Mouse (Mus musculus): ENCODE data around the gene Gstp1. TPM values are rescaled to one million over a fixed set of nuclear protein-coding genes. Genes with fewer than 3 reads are reported as not detected.
"Not testable (repeated sequence)": the region's sequence is repeated elsewhere in the genome, so short reads cannot be mapped to it uniquely, and the experiment has no call there.

Gene Gstp1
- polyA plus RNA-seq, 1 experiment, result 863 TPM

GRCm38 (mm10) chr19:4068717-4069410, 31.1 kb upstream of the Gstp1 start:
- TF ChIP-seq MYOD1 (IDR thresholded peaks at IDR 0.05; ENCODE audit: control insufficient read depth, insufficient read length, low read depth) (no peak), MAX (IDR thresholded peaks at IDR 0.05) (no peak), CTCF (IDR thresholded peaks at IDR 0.05; ENCODE audit: control insufficient read depth, insufficient read depth, insufficient read length) (no peak), USF1 (IDR thresholded peaks at IDR 0.05; ENCODE audit: low read depth) (no peak), CEBPB (IDR thresholded peaks at IDR 0.05; ENCODE audit: low read depth) (no peak), MYOG (IDR thresholded peaks at IDR 0.05; ENCODE audit: control insufficient read depth, extremely low read depth, insufficient read length) (no peak), FOSL1 (IDR thresholded peaks at IDR 0.05; ENCODE audit: insufficient read depth, low read length, poor library complexity, severe bottlenecking) (no peak)
- Histone ChIP-seq H3K36me3 (ENCODE audit: control insufficient read depth, insufficient read depth) (no peaks in the 10 kb centered on the region), H3ac (ENCODE audit: control insufficient read depth, insufficient read length, low read depth) (no peak overlapping the region), H3K4me3 (ENCODE audit: insufficient read depth, poor library complexity, severe bottlenecking) (no peak overlapping the region), H3K79me3 (ENCODE audit: low read depth) (no peaks in the 10 kb centered on the region), H3K27me3 (ENCODE audit: control insufficient read depth, insufficient read depth, insufficient read length) (no peaks in the 10 kb centered on the region), H3K79me2 (ENCODE audit: control insufficient read depth, insufficient read depth) (no peaks in the 10 kb centered on the region)

GRCm38 (mm10) chr19:4068242-4068641, 30.5 kb upstream of the Gstp1 start:
- H3K27me3 ChIP-seq (ENCODE audit: control insufficient read depth, insufficient read depth, insufficient read length); H3K36me3 ChIP-seq (ENCODE audit: control insufficient read depth, insufficient read depth); H3K79me3 ChIP-seq (ENCODE audit: low read depth); H3K79me2 ChIP-seq (ENCODE audit: control insufficient read depth, insufficient read depth); H3ac ChIP-seq (ENCODE audit: control insufficient read depth, insufficient read length, low read depth); H3K4me3 ChIP-seq (ENCODE audit: insufficient read depth, poor library complexity, severe bottlenecking): not testable (repeated sequence)

GRCm38 (mm10) chr19:4066877-4067276, 29.1 kb upstream of the Gstp1 start:
- H3K27me3 ChIP-seq (ENCODE audit: control insufficient read depth, insufficient read depth, insufficient read length), result no peaks in the 10 kb centered on the region
- H3ac ChIP-seq (ENCODE audit: control insufficient read depth, insufficient read length, low read depth), result no peak overlapping the region
- H3K79me2 ChIP-seq (ENCODE audit: control insufficient read depth, insufficient read depth), result no peaks in the 10 kb centered on the region
- no peaks in the 10 kb centered on the region for H3K36me3 ChIP-seq (ENCODE audit: control insufficient read depth, insufficient read depth)
- H3K4me3 ChIP-seq (ENCODE audit: insufficient read depth, poor library complexity, severe bottlenecking), result no peak overlapping the region
- no peaks in the 10 kb centered on the region for H3K79me3 ChIP-seq (ENCODE audit: low read depth)
- TF ChIP-seq FOSL1 (IDR thresholded peaks at IDR 0.05; ENCODE audit: insufficient read depth, low read length, poor library complexity, severe bottlenecking) (no peak), CTCF (IDR thresholded peaks at IDR 0.05; ENCODE audit: control insufficient read depth, insufficient read depth, insufficient read length) (no peak), MYOD1 (IDR thresholded peaks at IDR 0.05; ENCODE audit: control insufficient read depth, insufficient read length, low read depth) (no peak), USF1 (IDR thresholded peaks at IDR 0.05; ENCODE audit: low read depth) (no peak), MAX (IDR thresholded peaks at IDR 0.05) (no peak), MYOG (IDR thresholded peaks at IDR 0.05; ENCODE audit: control insufficient read depth, extremely low read depth, insufficient read length) (no peak), CEBPB (IDR thresholded peaks at IDR 0.05; ENCODE audit: low read depth) (no peak)

GRCm38 (mm10) chr19:4066280-4066679, 28.5 kb upstream of the Gstp1 start:
- no peaks in the 10 kb centered on the region for H3K36me3 ChIP-seq (ENCODE audit: control insufficient read depth, insufficient read depth)
- no peaks in the 10 kb centered on the region for H3K27me3 ChIP-seq (ENCODE audit: control insufficient read depth, insufficient read depth, insufficient read length)
- no peaks in the 10 kb centered on the region for H3K79me3 ChIP-seq (ENCODE audit: low read depth)
- H3K79me2 ChIP-seq (ENCODE audit: control insufficient read depth, insufficient read depth), result no peaks in the 10 kb centered on the region
- no peak overlapping the region for H3K4me3 ChIP-seq (ENCODE audit: insufficient read depth, poor library complexity, severe bottlenecking)
- H3ac ChIP-seq (ENCODE audit: control insufficient read depth, insufficient read length, low read depth), result no peak overlapping the region
- TF ChIP-seq MYOD1 (IDR thresholded peaks at IDR 0.05; ENCODE audit: control insufficient read depth, insufficient read length, low read depth), result no peak

GRCm38 (mm10) chr19:4064501-4064900, 26.7 kb upstream of the Gstp1 start:
- not testable (repeated sequence) for H3K36me3 ChIP-seq (ENCODE audit: control insufficient read depth, insufficient read depth); H3K79me2 ChIP-seq (ENCODE audit: control insufficient read depth, insufficient read depth); H3K4me3 ChIP-seq (ENCODE audit: insufficient read depth, poor library complexity, severe bottlenecking); H3K27me3 ChIP-seq (ENCODE audit: control insufficient read depth, insufficient read depth, insufficient read length); H3K79me3 ChIP-seq (ENCODE audit: low read depth); H3ac ChIP-seq (ENCODE audit: control insufficient read depth, insufficient read length, low read depth)

- H3K79me3 ChIP-seq (ENCODE audit: low read depth); H3K79me2 ChIP-seq (ENCODE audit: control insufficient read depth, insufficient read depth); H3ac ChIP-seq (ENCODE audit: control insufficient read depth, insufficient read length, low read depth); H3K36me3 ChIP-seq (ENCODE audit: control insufficient read depth, insufficient read depth); H3K4me3 ChIP-seq (ENCODE audit: insufficient read depth, poor library complexity, severe bottlenecking); H3K27me3 ChIP-seq (ENCODE audit: control insufficient read depth, insufficient read depth, insufficient read length): not testable (repeated sequence)
These were observed 25.6 kb upstream of the Gstp1 start for GRCm38 (mm10) chr19:4063357-4063756.

- Histone ChIP-seq H3K79me2 (ENCODE audit: control insufficient read depth, insufficient read depth) (no peaks in the 10 kb centered on the region), H3K36me3 (ENCODE audit: control insufficient read depth, insufficient read depth) (no peaks in the 10 kb centered on the region), H3K79me3 (ENCODE audit: low read depth) (no peaks in the 10 kb centered on the region), H3ac (ENCODE audit: control insufficient read depth, insufficient read length, low read depth) (no peak overlapping the region), H3K27me3 (ENCODE audit: control insufficient read depth, insufficient read depth, insufficient read length) (no peaks in the 10 kb centered on the region), H3K4me3 (ENCODE audit: insufficient read depth, poor library complexity, severe bottlenecking) (no peak overlapping the region)
- TF ChIP-seq MAX (IDR thresholded peaks at IDR 0.05), result no peak
- no peak for TF ChIP-seq MYOD1 (IDR thresholded peaks at IDR 0.05; ENCODE audit: control insufficient read depth, insufficient read length, low read depth)
- no peak for TF ChIP-seq CTCF (IDR thresholded peaks at IDR 0.05; ENCODE audit: control insufficient read depth, insufficient read depth, insufficient read length)
- no peak for TF ChIP-seq CEBPB (IDR thresholded peaks at IDR 0.05; ENCODE audit: low read depth)
These were observed 23.2 kb upstream of the Gstp1 start for GRCm38 (mm10) chr19:4060899-4061465.

GRCm38 (mm10) chr19:4060044-4060898, 22.5 kb upstream of the Gstp1 start:
- not testable (repeated sequence) for H3K27me3 ChIP-seq (ENCODE audit: control insufficient read depth, insufficient read depth, insufficient read length); H3K79me2 ChIP-seq (ENCODE audit: control insufficient read depth, insufficient read depth); H3K79me3 ChIP-seq (ENCODE audit: low read depth); H3ac ChIP-seq (ENCODE audit: control insufficient read depth, insufficient read length, low read depth); H3K36me3 ChIP-seq (ENCODE audit: control insufficient read depth, insufficient read depth); H3K4me3 ChIP-seq (ENCODE audit: insufficient read depth, poor library complexity, severe bottlenecking)
